Mouse (Mus musculus) ovary, adult 18-20 months (tissue): Measurements from ENCODE around the gene Ier3.

Source experiments
- DNase-seq: peaks from one replicate; pipeline ENCODE4 v3.0.0; 2022; ENCODE audit warnings: low spot score, mixed read lengths

Ier3 gene

DNA sequence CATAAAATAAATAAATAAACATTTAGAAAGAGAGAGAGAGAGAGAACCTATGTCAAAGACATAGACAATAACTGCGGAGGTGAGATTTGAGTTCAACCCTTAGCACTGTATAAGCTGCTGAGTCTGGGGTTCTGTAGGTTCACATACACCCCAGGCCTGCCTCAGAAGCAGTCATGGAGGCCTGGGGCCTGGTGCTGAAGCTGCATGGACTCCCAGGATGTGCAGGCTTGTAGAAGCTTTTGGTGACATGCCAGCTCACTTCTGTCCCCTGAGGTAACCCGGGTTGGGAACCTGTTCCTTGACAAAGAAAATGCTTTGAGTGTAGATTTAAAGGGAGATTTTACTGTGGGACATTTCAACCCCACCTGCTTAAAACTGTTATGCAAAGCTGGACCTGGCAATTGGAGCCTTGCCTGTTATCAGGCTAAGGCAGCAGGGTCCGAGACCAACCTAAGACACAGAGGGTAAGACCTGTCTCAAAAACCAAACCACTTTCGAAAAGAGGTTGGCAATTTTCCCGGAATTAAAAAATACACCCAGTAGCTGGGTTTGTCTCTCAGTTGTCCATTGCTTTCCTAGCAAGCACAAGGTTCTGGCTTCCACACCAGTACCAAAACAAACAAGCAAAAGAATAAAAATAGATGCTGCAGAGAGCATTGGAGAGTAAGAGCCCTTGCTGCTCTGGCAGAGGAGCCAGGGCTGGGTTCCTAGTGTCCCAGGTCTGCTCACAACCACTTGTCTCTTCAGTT is 10.4 kb upstream of the Ier3 start:
- DNase-seq = no peak

- DNase-seq = no peak
Measured at GRCm38 (mm10) chr17:35812307-35812706, 9.2 kb upstream of the Ier3 start.

- DNase-seq = no peak
Measured at GRCm38 (mm10) chr17:35812736-35813135, 8.7 kb upstream of the Ier3 start.

DNA sequence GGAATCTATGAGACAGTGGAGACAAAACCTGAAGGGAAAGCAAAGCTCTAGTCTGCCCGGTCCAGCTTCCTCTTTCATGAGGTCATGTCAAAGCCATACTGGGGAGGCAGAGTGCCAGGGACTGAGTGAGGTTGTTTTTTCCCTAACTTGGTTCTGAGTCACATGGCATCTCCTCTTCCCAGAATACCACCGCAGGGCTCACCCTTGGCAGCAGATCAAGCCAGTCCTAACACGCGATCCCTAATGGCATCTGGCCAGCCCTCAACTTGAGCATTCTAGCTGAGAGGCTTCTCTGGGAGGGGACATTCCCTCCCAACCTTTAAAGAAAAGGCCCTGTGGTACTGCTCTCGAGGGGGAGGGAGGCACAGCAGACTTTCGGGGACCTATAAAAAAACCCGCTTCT is 8.2 kb upstream of the Ier3 start:
- DNase-seq = peak; percentile 90

GRCm38 (mm10) chr17:35813653-35814052 is 7.8 kb upstream of the Ier3 start:
- no peak for DNase-seq

DNA sequence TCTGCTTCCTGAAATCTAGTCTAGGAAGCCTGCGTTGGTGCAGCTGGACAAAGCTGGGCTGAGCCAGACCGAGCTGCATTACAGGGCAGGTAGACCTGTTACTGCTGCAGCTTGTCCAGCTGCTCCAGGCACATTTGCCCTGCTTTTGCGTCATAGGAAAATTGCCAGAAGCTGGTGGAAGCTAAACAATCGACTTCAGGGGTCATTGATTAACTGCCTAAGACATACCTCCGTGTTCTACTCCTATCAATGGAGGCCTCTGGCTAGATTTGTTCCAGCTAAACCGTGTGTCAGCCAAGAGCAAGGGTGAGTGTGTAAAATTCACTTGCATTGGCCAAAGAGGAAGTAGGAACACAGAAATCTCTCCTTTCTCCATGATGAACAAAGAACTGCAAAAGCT is 6.8 kb upstream of the Ier3 start:
- DNase-seq = no peak

DNA sequence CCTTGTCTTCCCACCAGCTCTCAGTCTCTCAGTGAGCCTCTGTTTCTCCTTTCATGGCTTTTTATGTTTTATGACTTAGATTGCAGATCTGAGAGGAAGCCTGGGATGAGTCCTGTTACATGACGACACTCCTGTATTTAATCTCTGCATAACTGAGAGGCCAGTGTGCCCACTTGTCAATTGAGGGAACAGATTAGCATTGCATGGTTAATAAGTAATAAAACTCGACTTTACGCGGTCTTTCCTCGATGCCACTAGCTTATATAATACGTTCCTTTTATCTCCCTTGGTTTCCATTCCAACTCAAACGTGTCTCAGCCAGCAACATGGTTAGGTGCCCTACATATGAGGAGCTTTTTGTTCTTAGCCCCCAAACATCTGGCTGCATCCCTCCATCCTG is 5.6 kb upstream of the Ier3 start:
- no peak for DNase-seq

DNA sequence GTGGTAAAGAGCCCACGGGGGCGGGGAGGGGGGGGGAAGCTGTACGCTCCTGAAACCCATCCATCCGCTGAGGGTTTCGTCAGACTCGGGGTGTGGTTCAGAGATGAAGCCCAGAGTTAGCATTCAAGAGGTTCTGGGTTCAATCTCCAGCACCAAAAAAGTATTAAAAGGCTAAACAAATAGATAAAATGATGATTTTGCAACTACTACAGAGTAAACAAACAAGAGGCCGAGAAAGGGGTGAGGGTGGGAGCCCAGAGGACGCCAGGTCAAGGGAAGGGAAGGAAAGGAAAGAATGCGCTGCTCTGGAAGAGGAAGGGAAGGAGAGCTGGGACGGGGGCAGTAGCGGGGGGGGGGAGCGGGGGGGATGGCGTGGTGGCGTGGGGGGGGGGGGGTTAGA is 4.8 kb upstream of the Ier3 start:
- no peak for DNase-seq

DNA sequence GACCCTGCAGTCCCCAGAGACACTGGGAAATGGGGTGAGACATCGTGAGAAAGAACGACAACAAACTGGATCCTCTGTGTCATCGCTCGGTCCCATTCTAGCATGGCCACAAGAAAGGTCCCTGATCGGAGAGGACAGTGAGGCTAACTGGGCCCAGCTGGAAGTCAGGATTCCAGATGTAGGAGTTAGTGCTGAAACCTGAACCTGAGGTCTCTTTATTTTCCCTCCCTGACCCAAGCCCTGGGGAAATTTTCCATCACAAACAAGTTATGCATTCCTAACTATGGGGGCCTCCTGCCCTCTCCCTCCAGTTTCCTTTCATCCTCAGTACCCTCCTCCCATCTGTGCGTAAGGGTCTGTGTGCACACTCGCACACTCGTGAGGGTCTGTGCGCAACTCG is 4.3 kb upstream of the Ier3 start:
- no peak for DNase-seq

- no peak for DNase-seq
Measured at GRCm38 (mm10) chr17:35820111-35820510, 1.4 kb upstream of the Ier3 start.

- no peak for DNase-seq
Measured at GRCm38 (mm10) chr17:35822564-35822963, 1.1 kb downstream of the Ier3 start.

- DNase-seq = peak; percentile 78
Measured at GRCm38 (mm10) chr17:35822964-35823937, 1.8 kb downstream of the Ier3 start, which contains the start of gene Flot1. Flot1 (plus strand) TSS chr17:35823230.

DNA sequence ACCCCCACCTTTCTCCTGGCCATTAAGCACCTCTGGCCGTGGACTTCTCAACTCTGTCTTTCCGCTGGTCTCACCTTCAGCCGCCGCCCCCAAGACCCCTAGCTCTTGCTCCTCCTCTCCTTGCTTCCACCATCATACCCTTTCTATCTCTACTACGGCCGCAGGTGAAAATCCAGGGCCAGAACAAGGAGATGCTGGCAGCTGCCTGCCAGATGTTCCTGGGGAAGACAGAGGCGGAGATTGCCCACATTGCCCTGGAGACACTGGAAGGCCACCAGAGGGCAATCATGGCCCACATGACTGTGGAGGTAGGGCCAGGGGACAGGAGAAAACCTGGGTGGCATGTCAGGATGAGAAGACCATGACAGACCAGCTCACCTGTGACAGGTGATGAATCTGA is 2.9 kb downstream of the Ier3 start:
- no peak for DNase-seq

DNA sequence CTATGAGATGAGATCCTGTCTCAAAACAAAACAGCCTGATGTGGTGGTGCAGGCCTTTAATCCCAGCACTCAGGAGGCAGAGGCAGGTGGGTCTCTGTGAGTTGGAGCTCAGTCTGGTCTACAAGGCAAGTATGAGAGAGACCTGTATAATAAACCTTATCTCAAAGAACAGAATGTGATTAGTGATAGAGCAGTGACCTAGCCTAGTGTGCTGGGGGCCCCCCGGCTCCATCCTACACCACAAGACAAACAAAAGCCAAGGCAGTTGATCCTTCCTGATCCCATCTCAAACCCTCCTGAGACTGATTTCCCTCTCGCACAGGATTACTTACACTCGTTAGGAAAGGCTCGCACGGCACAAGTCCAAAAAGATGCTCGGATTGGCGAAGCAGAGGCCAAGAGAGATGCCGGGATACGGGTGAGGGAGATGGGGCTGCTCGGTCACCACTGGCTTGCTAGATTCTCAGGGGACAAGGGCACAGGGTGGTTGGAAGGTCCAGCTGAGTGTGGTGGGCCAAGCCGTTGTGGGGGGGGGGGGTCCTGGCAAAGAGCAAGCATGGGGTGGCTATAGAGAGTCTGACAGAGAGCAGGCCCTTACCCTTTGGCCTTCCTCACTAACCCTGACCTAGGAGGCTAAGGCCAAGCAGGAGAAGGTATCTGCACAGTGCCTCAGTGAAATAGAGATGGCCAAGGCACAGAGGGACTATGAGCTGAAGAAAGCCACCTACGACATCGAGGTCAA is 3.8 kb downstream of the Ier3 start:
- DNase-seq = no peak

- DNase-seq = peak; percentile 70
Measured at GRCm38 (mm10) chr17:35829737-35830136, 8.3 kb downstream of the Ier3 start.

- no peak for DNase-seq
Measured at GRCm38 (mm10) chr17:35832400-35833238, 11.1 kb downstream of the Ier3 start.

DNA sequence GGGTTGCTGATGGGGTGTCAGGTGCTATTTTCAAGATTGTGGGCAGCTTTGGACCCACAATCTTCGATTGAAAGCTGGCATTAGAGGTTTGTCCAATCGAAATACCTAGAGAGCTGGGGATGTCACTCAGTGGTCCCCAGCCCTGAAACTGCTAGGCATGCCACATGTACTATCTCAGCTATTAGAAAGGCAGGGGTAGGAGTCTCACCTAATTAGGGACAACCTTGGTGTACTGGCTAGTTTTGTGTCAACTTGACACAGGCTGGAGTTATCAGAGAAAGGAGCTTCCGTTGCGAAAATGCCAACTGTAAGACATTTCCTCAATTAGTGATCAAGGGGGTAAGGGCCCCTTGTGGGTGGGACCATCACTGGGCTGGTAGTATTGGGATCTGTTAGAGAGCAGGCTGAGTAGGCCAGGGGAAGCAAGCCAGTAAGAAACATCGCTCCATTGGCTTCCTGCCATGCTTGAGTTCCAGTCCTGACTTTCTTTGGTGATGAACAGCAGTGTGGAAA is 11.8 kb downstream of the Ier3 start:
- no peak for DNase-seq

GRCm38 (mm10) chr17:35833894-35834293 is 12.4 kb downstream of the Ier3 start:
- no peak for DNase-seq

DNA sequence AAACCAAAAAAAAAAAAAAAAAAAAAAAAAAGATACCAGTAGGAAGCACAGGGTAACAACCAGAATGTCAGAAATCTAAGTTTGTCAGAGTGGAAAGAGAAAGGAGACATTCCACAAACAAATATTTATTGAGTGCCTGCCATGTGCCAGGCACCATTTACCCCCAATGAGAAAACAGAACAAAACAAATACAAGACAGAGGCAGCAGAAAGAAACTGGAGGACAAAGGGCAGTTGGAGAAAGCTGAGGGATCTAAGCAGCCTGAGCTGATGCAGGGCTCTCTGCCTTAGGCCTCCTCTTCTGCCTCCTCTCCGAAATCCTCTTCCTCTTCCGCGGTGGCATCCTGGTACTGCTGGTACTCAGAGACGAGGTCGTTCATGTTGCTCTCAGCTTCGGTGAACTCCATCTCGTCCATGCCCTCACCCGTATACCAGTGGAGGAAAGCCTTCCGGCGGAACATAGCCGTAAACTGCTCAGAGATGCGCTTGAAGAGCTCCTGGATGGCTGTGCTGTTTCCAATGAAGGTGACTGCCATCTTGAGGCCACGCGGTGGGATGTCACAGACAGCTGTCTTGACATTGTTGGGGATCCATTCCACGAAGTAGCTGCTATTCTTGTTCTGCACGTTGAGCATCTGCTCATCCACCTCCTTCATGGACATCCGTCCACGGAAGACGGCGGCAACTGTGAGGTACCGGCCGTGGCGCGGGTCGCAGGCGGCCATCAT is 13.4 kb downstream of the Ier3 start:
- no peak for DNase-seq

- no peak for DNase-seq
Measured at GRCm38 (mm10) chr17:35835424-35836140, 14.1 kb downstream of the Ier3 start.
